Mouse (Mus musculus) duodenum, adult 2 months (tissue): ENCODE results near the gene Mri1. TPM values are rescaled to one million over a fixed set of nuclear protein-coding genes. Genes with fewer than 3 reads are reported as not detected.

Experiments
- polyA plus RNA-seq: library from polyadenylated mRNA; depleted of rRNA; stranded (reverse); fragments of >200 nt; gene quantifications from 2 replicates; pipeline ENCODE4 v1.2.3, GENCODE M21; 2012; ENCODE audit warnings: low replicate concordance; rRNA removed

Gene Mri1
- 88.7 and 124 TPM in 2 replicates for polyA plus RNA-seq

GRCm38 (mm10) chr8:84256822-84257610, at the start of gene Mri1:
Mri1 (minus strand) TSS chr8:84257326.

GRCm38 (mm10) chr8:84269950-84270773, 13.0 kb upstream of the Mri1 start, which contains the start of gene Ccdc130:
Ccdc130 (minus strand) TSS chr8:84270380.

GRCm38 (mm10) chr8:84249257-84250170, 7.6 kb downstream of the Mri1 start, which contains the start of gene D8Ertd738e:
D8Ertd738e (minus strand) TSS chr8:84249719.

GRCm38 (mm10) chr8:84236998-84237473, 20.1 kb downstream of the Mri1 start, which contains the start of gene Zswim4:
Zswim4 (minus strand) TSS chr8:84237055.

Other genes starting within 250 kb of the Mri1 start
- gene 2210011C24Rik, start 245.2 kb downstream of the Mri1 start, polyA plus RNA-seq: 10.3 and 11.7 TPM in 2 replicates
- gene Palm3, start 235.9 kb downstream of the Mri1 start, polyA plus RNA-seq: 0.05 and 0.19 TPM in 2 replicates
- 2.7 and 2.9 TPM in 2 replicates for gene Il27ra, start 214.7 kb downstream of the Mri1 start, polyA plus RNA-seq
- gene Rln3, start 212.3 kb downstream of the Mri1 start, polyA plus RNA-seq: 0.33 and 0.85 TPM in 2 replicates
- 0.11 and 0.47 TPM in 2 replicates for gene Gm10643, start 192.2 kb downstream of the Mri1 start, polyA plus RNA-seq
- gene Rfx1, start 190.5 kb downstream of the Mri1 start, polyA plus RNA-seq: 28.4 and 32.1 TPM in 2 replicates
- gene Dcaf15, start 152.6 kb downstream of the Mri1 start, polyA plus RNA-seq: 74.8 and 118 TPM in 2 replicates
- 4.5 and 9.4 TPM in 2 replicates for gene Podnl1, start 131.3 kb downstream of the Mri1 start, polyA plus RNA-seq
- gene Cc2d1a, start 109.4 kb downstream of the Mri1 start, polyA plus RNA-seq: 35.5 and 51.7 TPM in 2 replicates
- gene 4930432K21Rik, start 109.3 kb downstream of the Mri1 start, polyA plus RNA-seq: 0.12 and 0.16 TPM in 2 replicates
- 0.63 TPM in 1 of 2 replicates, not detected in the other for gene Nanos3, start 72.1 kb downstream of the Mri1 start, polyA plus RNA-seq
- 12.3 and 16.6 TPM in 2 replicates for gene Zswim4, start 20.3 kb downstream of the Mri1 start, polyA plus RNA-seq
- gene D8Ertd738e, start 7.6 kb downstream of the Mri1 start, polyA plus RNA-seq: 61.8 and 96.3 TPM in 2 replicates
- gene Ccdc130, start 13.1 kb upstream of the Mri1 start, polyA plus RNA-seq: 14.6 and 19.5 TPM in 2 replicates
- gene Cacna1a, start 131.1 kb upstream of the Mri1 start, polyA plus RNA-seq: 17.7 and 32.7 TPM in 2 replicates